Mouse (Mus musculus) myocyte (in vitro differentiated cells): ENCODE measurements around the gene Ecm2.

Source experiments
- E2F4 ChIP-seq: IDR thresholded peaks from one replicate; pipeline ENCODE4 v1.6.1; 2011; ENCODE audit warnings: mild to moderate bottlenecking, control low read depth, moderate library complexity; ENCODE audit not compliant: insufficient read depth
- MAX ChIP-seq: IDR thresholded peaks from one replicate; pipeline ENCODE4 v1.6.1; 2011; ENCODE audit warnings: low read depth, mild to moderate bottlenecking, control low read depth
- MYOG ChIP-seq, 3 experiments: IDR thresholded peaks; one replicate each; pipeline ENCODE4 v1.6.1; 2011; ENCODE audit warnings: control low read depth in 2 of 3, low read depth in 2 of 3, mild to moderate bottlenecking in 2 of 3; ENCODE audit not compliant: insufficient read length in 2 of 3, control insufficient read depth in 1 of 3, insufficient read depth in 1 of 3
- POLR2A ChIP-seq: IDR thresholded peaks from one replicate; pipeline ENCODE4 v1.6.1; 2011; ENCODE audit warnings: low read depth, mild to moderate bottlenecking, control low read depth, moderate library complexity; ENCODE audit not compliant: insufficient read length
- POLR2AphosphoS2 ChIP-seq: IDR thresholded peaks from one replicate; pipeline ENCODE4 v1.6.1; 2011; ENCODE audit warnings: low read depth, control low read depth; ENCODE audit not compliant: insufficient read length
- REST ChIP-seq: IDR thresholded peaks from one replicate; pipeline ENCODE4 v1.6.1; 2011; ENCODE audit warnings: mild to moderate bottlenecking, control low read depth, moderate library complexity; ENCODE audit not compliant: insufficient read depth, insufficient read length
- USF1 ChIP-seq: IDR thresholded peaks from one replicate; pipeline ENCODE4 v1.6.1; 2011; ENCODE audit warnings: low read depth, mild to moderate bottlenecking, control low read depth, moderate library complexity

- TF ChIP-seq MAX = no peak
- TF ChIP-seq MYOG (IDR thresholded peaks at IDR 0.05; ENCODE audit: control insufficient read depth in 1 of 3, insufficient read depth in 1 of 3, insufficient read length in 2 of 3, low read depth in 2 of 3) = no peak
- no peak for TF ChIP-seq POLR2A
- no peak for TF ChIP-seq POLR2AphosphoS2
- no peak for TF ChIP-seq REST
- TF ChIP-seq E2F4 = no peak
- no peak for TF ChIP-seq USF1
These were observed 32.0 kb upstream of the Ecm2 start for GRCm38 (mm10) chr13:49472676-49473005.
